Mouse (Mus musculus): ENCODE results near the gene Aaas. TPM values are rescaled to one million over a fixed set of nuclear protein-coding genes. Genes with fewer than 3 reads are reported as not detected.
A peak's percentile ranks its signal among the peaks of the same experiment; 100 is the strongest.

Aaas gene
- polyA plus RNA-seq, 1 experiment from 2014 or later = 141 TPM

DNA sequence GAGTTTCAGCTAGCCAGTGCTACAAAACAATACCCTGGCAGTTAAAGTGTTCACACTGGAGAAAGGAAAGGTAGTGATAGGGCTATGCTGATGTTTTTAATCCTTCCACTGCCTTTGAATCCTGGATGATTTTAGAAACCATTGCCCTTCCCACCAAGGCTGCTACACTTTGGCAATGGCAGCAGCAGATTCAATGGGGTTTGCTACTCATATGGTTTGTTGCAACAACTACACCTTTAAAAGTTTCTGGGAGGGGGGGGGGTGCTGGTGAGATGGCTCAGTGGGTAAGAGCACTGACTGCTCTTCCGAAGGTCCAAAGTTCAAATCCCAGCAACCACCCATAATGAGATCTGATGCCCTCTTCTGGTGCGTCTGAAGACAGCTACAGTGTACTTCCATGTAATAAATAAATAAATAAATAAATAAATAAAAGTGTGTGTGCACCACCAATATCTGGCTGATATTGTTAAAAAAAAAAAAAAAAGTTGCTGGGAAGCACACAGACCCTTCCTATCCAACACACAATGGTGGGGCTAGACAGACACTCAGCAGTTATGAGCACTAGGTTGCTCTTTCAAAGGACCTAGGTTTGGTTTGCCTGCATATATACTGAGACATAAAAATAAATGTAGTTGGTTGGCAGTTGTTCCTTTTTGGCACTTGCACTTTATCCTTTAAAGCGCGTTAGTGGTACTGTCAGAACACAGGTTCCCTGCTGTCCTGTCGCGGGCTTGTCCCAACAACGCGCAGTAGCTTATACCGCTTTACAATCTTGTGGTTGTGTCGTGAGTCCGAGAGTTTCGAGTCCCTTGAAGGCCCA lies 25.7 kb downstream of the Aaas start:
- 76% methylated on average over 12 of the region's 12 CpGs for WGBS
- peaks cover 14% of the 10 kb centered on the region for H3K4me1 ChIP-seq
- H3K36me3 ChIP-seq (replicated peaks) = peaks cover 70% of the 10 kb centered on the region
- peak overlapping the region; percentile 88 for H3K4me3 ChIP-seq
- no peak for DNase-seq (ENCODE audit: extremely low spot score, low spot score)
- H3K27ac ChIP-seq = no peak overlapping the region
- H3K27me3 ChIP-seq (ENCODE audit: poor library complexity, severe bottlenecking) = no peaks in the 10 kb centered on the region
- no peaks in the 10 kb centered on the region for H3K9me3 ChIP-seq

DNA sequence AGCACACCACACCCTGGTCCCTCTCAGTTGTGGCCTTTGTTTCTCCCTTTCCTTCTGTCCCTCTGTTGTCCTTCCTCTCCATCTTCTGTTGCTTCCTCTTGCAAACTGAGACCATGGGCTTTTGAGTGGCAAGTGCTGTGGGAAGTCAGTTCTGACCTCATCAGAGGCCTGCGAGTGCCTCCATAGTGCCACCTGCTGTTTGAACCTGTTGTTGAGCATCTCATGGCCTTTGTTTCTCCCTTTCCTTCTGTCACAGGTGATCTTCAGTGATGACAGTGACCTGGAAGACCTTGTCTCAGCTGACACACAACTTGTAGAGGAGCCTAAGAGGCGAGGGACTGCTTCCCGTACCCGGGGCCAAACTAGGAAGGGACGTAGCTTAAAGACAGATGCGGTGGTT lies 34.3 kb downstream of the Aaas start:
- 91% methylated on average over 6 of the region's 6 CpGs for WGBS
- no peaks in the 10 kb centered on the region for H3K27me3 ChIP-seq (ENCODE audit: poor library complexity, severe bottlenecking)
- peaks cover 97% of the 10 kb centered on the region for H3K36me3 ChIP-seq (replicated peaks)

DNA sequence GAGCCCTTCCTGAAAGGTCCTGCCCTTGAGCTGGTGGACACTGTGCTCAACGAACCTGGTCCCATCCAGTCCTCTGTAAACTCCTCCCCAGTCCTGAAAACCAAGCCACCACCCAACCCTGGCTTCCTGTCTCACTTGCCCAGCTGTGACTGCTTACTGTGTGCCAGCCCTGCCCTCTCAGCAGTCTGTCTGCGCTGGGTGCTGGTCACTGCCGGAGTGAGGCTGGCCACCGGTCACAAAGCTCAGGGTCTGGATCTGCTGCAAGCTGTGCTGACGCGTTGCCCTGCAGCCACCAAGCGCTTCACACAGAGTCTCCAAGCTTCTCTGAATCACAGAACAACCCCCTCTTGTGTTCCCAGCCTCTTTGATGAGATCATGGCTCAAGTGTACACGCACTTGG lies 35.3 kb downstream of the Aaas start:
- no peaks in the 10 kb centered on the region for H3K4me1 ChIP-seq

More for the DNA sequence above, 34.3 kb downstream of the Aaas start:
- Histone ChIP-seq H3K4me3 (no peak overlapping the region), H3K27ac (no peak overlapping the region), H3K9me3 (no peaks in the 10 kb centered on the region), H3K4me1 (no peaks in the 10 kb centered on the region)
- DNase-seq (ENCODE audit: extremely low spot score, low spot score) = no peak

DNA sequence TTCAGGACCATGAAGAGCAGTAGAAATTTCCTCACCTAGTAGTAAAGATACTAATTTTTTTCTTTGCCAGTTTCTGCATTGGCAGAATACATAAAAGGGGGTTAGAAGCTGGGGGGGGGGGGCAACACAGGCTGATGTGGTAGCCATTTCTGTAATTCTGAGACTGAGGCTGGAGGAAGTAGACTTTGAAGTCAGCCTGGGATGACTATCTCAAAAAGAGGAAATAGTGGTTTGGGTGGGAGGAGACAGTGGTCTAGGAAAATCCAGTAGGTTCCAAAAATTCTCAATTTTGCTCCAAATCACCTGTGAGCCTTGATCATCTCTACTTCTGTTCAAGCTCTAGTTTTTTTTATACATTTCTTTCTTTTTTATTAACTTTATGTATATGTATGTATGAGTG lies 39.1 kb downstream of the Aaas start:
- H3K4me3 ChIP-seq = no peak overlapping the region
- no peak for DNase-seq (ENCODE audit: extremely low spot score, low spot score)
- no peak overlapping the region for H3K27ac ChIP-seq
- H3K36me3 ChIP-seq (replicated peaks) = peaks cover 96% of the 10 kb centered on the region
- no peaks in the 10 kb centered on the region for H3K27me3 ChIP-seq (ENCODE audit: poor library complexity, severe bottlenecking)
- H3K9me3 ChIP-seq = no peaks in the 10 kb centered on the region
- no peaks in the 10 kb centered on the region for H3K4me1 ChIP-seq

More for the DNA sequence above, 35.3 kb downstream of the Aaas start:
- Histone ChIP-seq H3K27ac (no peak overlapping the region), H3K4me3 (no peak overlapping the region), H3K27me3 (ENCODE audit: poor library complexity, severe bottlenecking) (no peaks in the 10 kb centered on the region), H3K36me3 (replicated peaks) (peaks cover 95% of the 10 kb centered on the region), H3K9me3 (no peaks in the 10 kb centered on the region)
- 94% methylated on average over 8 of the region's 8 CpGs for WGBS
- DNase-seq (ENCODE audit: extremely low spot score, low spot score) = no peak

DNA sequence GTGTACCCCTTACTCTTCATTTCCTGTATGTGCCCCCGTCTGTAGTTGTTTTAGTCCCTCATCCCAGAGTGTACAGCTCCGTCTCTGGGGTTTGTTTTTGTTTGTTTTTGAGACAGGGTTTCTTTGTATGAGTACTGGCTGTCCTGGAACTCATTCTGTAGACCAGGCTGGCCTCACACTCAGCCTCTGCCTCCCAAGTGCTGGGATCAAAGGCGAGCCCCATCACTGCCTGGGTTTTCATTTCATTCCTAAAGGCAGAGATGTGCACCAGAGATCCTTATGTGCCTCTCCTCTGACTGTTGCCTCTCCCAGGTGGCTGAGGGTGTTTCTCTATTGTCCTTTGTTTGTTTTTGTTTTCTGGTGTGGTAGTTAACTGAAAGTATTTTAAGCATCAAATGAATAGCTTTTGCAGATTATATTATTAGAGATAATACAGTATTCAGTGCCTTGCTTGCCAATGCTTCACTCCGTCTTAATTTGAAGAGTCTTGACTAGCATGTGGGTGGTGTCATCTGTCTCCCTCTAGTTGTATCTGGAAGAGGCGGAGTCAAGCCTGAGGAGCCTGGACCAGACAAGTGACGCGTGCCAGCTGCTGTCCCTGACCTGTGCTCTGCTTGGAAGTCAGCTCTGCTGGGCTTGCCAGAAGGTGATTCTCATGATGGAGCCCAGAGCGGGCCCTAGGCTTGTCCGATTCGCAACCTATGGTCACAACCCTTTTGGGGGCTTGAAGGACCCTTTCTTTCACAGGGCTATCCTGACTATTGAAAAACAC lies 40.3 kb downstream of the Aaas start:
- 91% methylated on average over 10 of the region's 10 CpGs for WGBS
- Histone ChIP-seq H3K4me3 (no peak overlapping the region), H3K27me3 (ENCODE audit: poor library complexity, severe bottlenecking) (no peaks in the 10 kb centered on the region), H3K27ac (no peak overlapping the region), H3K4me1 (no peaks in the 10 kb centered on the region), H3K9me3 (no peaks in the 10 kb centered on the region), H3K36me3 (replicated peaks) (peaks cover 96% of the 10 kb centered on the region)
- no peak for DNase-seq (ENCODE audit: extremely low spot score, low spot score)

GRCm38 (mm10) chr15:102308717-102309116 lies 41.9 kb downstream of the Aaas start:
- no peaks in the 10 kb centered on the region for H3K4me1 ChIP-seq
- DNase-seq (ENCODE audit: extremely low spot score, low spot score) = no peak
- peaks cover 96% of the 10 kb centered on the region for H3K36me3 ChIP-seq (replicated peaks)
- WGBS = 90% methylated on average over 9 of the region's 9 CpGs
- no peaks in the 10 kb centered on the region for H3K9me3 ChIP-seq
- no peak overlapping the region for H3K27ac ChIP-seq
- no peak overlapping the region for H3K4me3 ChIP-seq
- no peaks in the 10 kb centered on the region for H3K27me3 ChIP-seq (ENCODE audit: poor library complexity, severe bottlenecking)

DNA sequence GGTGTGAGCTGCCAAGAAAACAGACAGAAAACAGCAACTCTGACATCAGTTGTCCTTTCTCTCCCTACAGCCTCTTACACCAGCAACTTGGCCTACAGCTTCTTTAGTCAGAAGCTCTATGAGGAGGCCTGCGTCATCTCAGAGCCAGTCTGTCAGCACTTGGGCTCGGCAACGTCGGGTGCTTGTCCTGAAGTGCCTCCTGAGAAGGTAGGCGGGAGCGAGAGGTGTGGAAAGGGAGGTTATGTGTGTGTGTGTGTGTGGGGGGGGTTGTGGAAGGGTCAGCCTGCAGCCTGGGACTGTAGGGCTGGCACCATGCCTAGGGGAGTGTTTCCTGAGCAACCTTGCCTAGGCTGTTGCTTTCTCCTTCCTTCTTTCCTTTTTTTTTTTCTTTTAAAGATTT lies 48.0 kb downstream of the Aaas start:
- no peaks in the 10 kb centered on the region for H3K4me1 ChIP-seq
- peaks cover 96% of the 10 kb centered on the region for H3K36me3 ChIP-seq (replicated peaks)
- DNase-seq (ENCODE audit: extremely low spot score, low spot score) = no peak
- no peak overlapping the region for H3K27ac ChIP-seq
- no peaks in the 10 kb centered on the region for H3K9me3 ChIP-seq
- H3K27me3 ChIP-seq (ENCODE audit: poor library complexity, severe bottlenecking) = no peaks in the 10 kb centered on the region
- no peak overlapping the region for H3K4me3 ChIP-seq
- 94% methylated on average over 6 of the region's 6 CpGs for WGBS

DNA sequence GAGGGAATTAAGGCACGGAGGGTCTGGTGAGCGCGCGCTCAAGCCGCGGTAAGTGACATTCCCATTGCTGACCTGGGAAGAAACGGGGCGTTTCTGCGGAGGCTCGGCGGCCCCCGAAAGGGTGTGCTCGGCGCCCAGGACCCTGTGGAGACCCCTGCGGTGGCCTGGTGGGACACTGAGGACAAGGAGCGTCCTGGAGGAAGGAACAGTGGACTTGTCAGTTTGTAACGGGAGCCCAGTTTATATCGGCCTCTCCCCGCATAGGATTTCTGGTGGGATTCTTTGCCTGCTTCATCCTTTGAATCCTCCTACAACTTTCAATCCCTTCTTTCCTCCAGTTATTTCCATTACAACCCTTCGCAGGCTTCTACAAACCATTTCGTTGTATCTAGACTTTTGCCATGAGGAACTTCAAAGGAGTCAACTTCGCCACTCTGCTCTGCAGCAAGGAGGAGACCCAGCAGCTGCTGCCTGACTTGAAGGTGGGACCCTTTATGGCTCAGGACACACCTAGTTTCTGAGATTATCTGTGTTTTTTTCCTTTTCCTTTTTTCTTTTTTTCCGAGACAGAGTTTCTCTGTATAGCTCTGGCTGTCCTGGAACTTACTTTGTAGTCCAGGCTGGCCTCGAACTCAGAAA lies 54.1 kb downstream of the Aaas start:
- WGBS = 7% methylated on average over 24 of the region's 24 CpGs
- peaks cover 38% of the 10 kb centered on the region for H3K36me3 ChIP-seq (replicated peaks)
- no peak for DNase-seq (ENCODE audit: extremely low spot score, low spot score)
- no peaks in the 10 kb centered on the region for H3K9me3 ChIP-seq
- H3K27ac ChIP-seq = peak overlapping the region; percentile 89
- no peaks in the 10 kb centered on the region for H3K27me3 ChIP-seq (ENCODE audit: poor library complexity, severe bottlenecking)
- peaks cover 11% of the 10 kb centered on the region for H3K4me1 ChIP-seq
- H3K4me3 ChIP-seq = peak overlapping the region; percentile 89

- Histone ChIP-seq H3K27me3 (ENCODE audit: poor library complexity, severe bottlenecking) (no peaks in the 10 kb centered on the region), H3K9me3 (no peaks in the 10 kb centered on the region), H3K4me3 (peak within 1 kb of the TSS; percentile 89), H3K4me1 (peaks cover 11% of the 10 kb centered on the region), H3K36me3 (replicated peaks) (peaks cover 31% of the 10 kb centered on the region), H3K27ac (peak within 1 kb of the TSS; percentile 89)
- peak; percentile 98 for DNase-seq (ENCODE audit: extremely low spot score, low spot score)
- WGBS = 7% methylated on average over 25 of the region's 25 CpGs
Measured at GRCm38 (mm10) chr15:102295633-102296367, 54.8 kb downstream of the Aaas start, which contains the start of gene Espl1. Gene Espl1 (plus strand): TSS chr15:102296266.

Other genes starting within 250 kb of the Aaas start
- gene Spryd3, start 214.5 kb downstream of the Aaas start, polyA plus RNA-seq (2016; fragmentation: Nextera tagmentation; extraction: Ambion mirVana) = 10.8 and 12.7 TPM in 2 replicates
- 0.14 and 0.17 TPM in 2 replicates for gene Igfbp6, start 206.4 kb downstream of the Aaas start, polyA plus RNA-seq (2016; fragmentation: Nextera tagmentation; extraction: Ambion mirVana)
- 0.09 TPM in 1 of 2 replicates, not detected in the other for gene Soat2, start 200.2 kb downstream of the Aaas start, polyA plus RNA-seq (2016; fragmentation: Nextera tagmentation; extraction: Ambion mirVana)
- 71.7 and 72.7 TPM in 2 replicates for gene Zfp740, start 147.5 kb downstream of the Aaas start, polyA plus RNA-seq (2016; fragmentation: Nextera tagmentation; extraction: Ambion mirVana)
- 36.0 and 39.9 TPM in 2 replicates for gene Csad, start 146.0 kb downstream of the Aaas start, polyA plus RNA-seq (2016; fragmentation: Nextera tagmentation; extraction: Ambion mirVana)
- gene Itgb7, start 118.8 kb downstream of the Aaas start, polyA plus RNA-seq (2016; fragmentation: Nextera tagmentation; extraction: Ambion mirVana) = 0.42 and 0.55 TPM in 2 replicates
- 27.5 and 31.3 TPM in 2 replicates for gene Rarg, start 93.3 kb downstream of the Aaas start, polyA plus RNA-seq (2016; fragmentation: Nextera tagmentation; extraction: Ambion mirVana)
- gene Gm9918, start 80.2 kb downstream of the Aaas start, polyA plus RNA-seq (2016; fragmentation: Nextera tagmentation; extraction: Ambion mirVana) = 0.48 and 0.76 TPM in 2 replicates
- 64.2 and 66.8 TPM in 2 replicates for gene Mfsd5, start 71.3 kb downstream of the Aaas start, polyA plus RNA-seq (2016; fragmentation: Nextera tagmentation; extraction: Ambion mirVana)
- 55.6 and 59.9 TPM in 2 replicates for gene Espl1, start 54.5 kb downstream of the Aaas start, polyA plus RNA-seq (2016; fragmentation: Nextera tagmentation; extraction: Ambion mirVana)
- gene Pfdn5, start 24.7 kb downstream of the Aaas start, polyA plus RNA-seq (2016; fragmentation: Nextera tagmentation; extraction: Ambion mirVana) = 311 and 331 TPM in 2 replicates
- gene Myg1, start 19.1 kb downstream of the Aaas start, polyA plus RNA-seq (2016; fragmentation: Nextera tagmentation; extraction: Ambion mirVana) = 127 and 128 TPM in 2 replicates
- 0.25 and 0.42 TPM in 2 replicates for gene Sp7, start 16.4 kb upstream of the Aaas start, polyA plus RNA-seq (2016; fragmentation: Nextera tagmentation; extraction: Ambion mirVana)
- gene Sp1, start 55.4 kb upstream of the Aaas start, polyA plus RNA-seq (2016; fragmentation: Nextera tagmentation; extraction: Ambion mirVana) = 9.7 and 9.9 TPM in 2 replicates
- 0.33 TPM in 1 of 2 replicates, not detected in the other for gene Amhr2, start 94.6 kb upstream of the Aaas start, polyA plus RNA-seq (2016; fragmentation: Nextera tagmentation; extraction: Ambion mirVana)
- gene Prr13, start 108.3 kb upstream of the Aaas start, polyA plus RNA-seq (2016; fragmentation: Nextera tagmentation; extraction: Ambion mirVana) = 70.7 and 74.6 TPM in 2 replicates
- gene Pcbp2, start 119.8 kb upstream of the Aaas start, polyA plus RNA-seq (2016; fragmentation: Nextera tagmentation; extraction: Ambion mirVana) = 205 and 217 TPM in 2 replicates
- gene Gm10337, start 153.0 kb upstream of the Aaas start, polyA plus RNA-seq (2016; fragmentation: Nextera tagmentation; extraction: Ambion mirVana) = not detected in 2 replicates
- 24.0 and 25.4 TPM in 2 replicates for gene Map3k12, start 166.3 kb upstream of the Aaas start, polyA plus RNA-seq (2016; fragmentation: Nextera tagmentation; extraction: Ambion mirVana)
- gene Tarbp2, start 167.4 kb upstream of the Aaas start, polyA plus RNA-seq (2016; fragmentation: Nextera tagmentation; extraction: Ambion mirVana) = 132 and 137 TPM in 2 replicates
- gene Npff, start 174.2 kb upstream of the Aaas start, polyA plus RNA-seq (2016; fragmentation: Nextera tagmentation; extraction: Ambion mirVana) = 1.3 and 2.2 TPM in 2 replicates

Data from forebrain, embryonic 10.5 days (tissue).